In genomic region chr4:140246180-140247005, GRCm38 (mm10) we compare ENCODE assay signal across 8 mouse cellular contexts. TPM values are rescaled to one million over a fixed set of nuclear protein-coding genes. Genes with fewer than 3 reads are reported as not detected.
A peak's percentile ranks its signal among the peaks of the same experiment; 100 is the strongest.
DNase-seq lines count a peak whose midpoint lies in the region; ATAC-seq and TF ChIP-seq lines count a peak whose summit lies in the region.

Gene Igsf21 (minus strand): TSS chr4:140246784.

- H3K27me3 ChIP-seq in heart, embryonic 12.5 days (replicated peaks) = peaks cover 99% of the 10 kb centered on the region
- H3K27me3 ChIP-seq in embryonic facial prominence, embryonic 13.5 days = peaks cover 98% of the 10 kb centered on the region
- H3K27me3 ChIP-seq in midbrain, postnatal 0 days (ENCODE audit: insufficient read depth, low read length) = 0 out of 2 replicates have a peak, but pooled peaks cover 4% of the 10 kb centered on the region

- H3K36me3 ChIP-seq in heart, embryonic 12.5 days = no peaks in the 10 kb centered on the region
- H3K36me3 ChIP-seq in embryonic facial prominence, embryonic 13.5 days = no peaks in the 10 kb centered on the region
- H3K36me3 ChIP-seq in midbrain, postnatal 0 days (ENCODE audit: insufficient read depth, low read length) = no peaks in the 10 kb centered on the region

- TF ChIP-seq CTCF in midbrain, postnatal 0 days (IDR thresholded peaks at IDR 0.05) = no peak

- peaks cover 13% of the 10 kb centered on the region for H3K4me1 ChIP-seq in heart, embryonic 12.5 days (replicated peaks)
- H3K4me1 ChIP-seq in embryonic facial prominence, embryonic 13.5 days = peaks cover 28% of the 10 kb centered on the region
- H3K4me1 ChIP-seq in midbrain, postnatal 0 days (ENCODE audit: insufficient read depth, low read length) = peaks cover 10% of the 10 kb centered on the region; the same call in 1 of the 2 replicates

- under 1% methylated on average over 68 of the region's 90 CpGs for WGBS in heart, embryonic 12.5 days
- 1% methylated on average over 75 of the region's 90 CpGs for WGBS in embryonic facial prominence, embryonic 13.5 days
- WGBS in midbrain, postnatal 0 days = under 1% methylated on average over 60 of the region's 90 CpGs

- no peak within 1 kb of the TSS for H3K9ac ChIP-seq in heart, embryonic 12.5 days
- H3K9ac ChIP-seq in embryonic facial prominence, embryonic 13.5 days = peak within 1 kb of the TSS; percentile 51; the same call in 1 of the 2 replicates
- H3K9ac ChIP-seq in midbrain, postnatal 0 days (replicated peaks; ENCODE audit: low read length, poor library complexity, severe bottlenecking) = peak within 1 kb of the TSS; percentile 75

- H3K4me2 ChIP-seq in heart, embryonic 12.5 days = peak within 1 kb of the TSS; percentile 58
- peak within 1 kb of the TSS; percentile 64 for H3K4me2 ChIP-seq in embryonic facial prominence, embryonic 13.5 days
- H3K4me2 ChIP-seq in midbrain, postnatal 0 days (ENCODE audit: low read depth, low read length, poor library complexity, severe bottlenecking) = peak within 1 kb of the TSS; percentile 75

- ATAC-seq in heart, embryonic 12.5 days (ENCODE audit: insufficient number of reproducible peaks, low FRiP score) = no peak; the same call in 1 of the 2 replicates
- no peak for ATAC-seq in embryonic facial prominence, embryonic 13.5 days (ENCODE audit: insufficient number of reproducible peaks, insufficient read depth, low FRiP score, low TSS enrichment, low read depth)
- ATAC-seq in midbrain, postnatal 0 days (ENCODE audit: low FRiP score) = peak; percentile 69
- ATAC-seq in activated CD4-positive, CD25-positive, alpha-beta regulatory T cell, adult 4 months = no peak

- no peaks in the 10 kb centered on the region for H3K9me3 ChIP-seq in heart, embryonic 12.5 days (replicated peaks)
- no peaks in the 10 kb centered on the region for H3K9me3 ChIP-seq in embryonic facial prominence, embryonic 13.5 days
- no peaks in the 10 kb centered on the region for H3K9me3 ChIP-seq in midbrain, postnatal 0 days (ENCODE audit: low read length)

- no peak for DNase-seq in heart, adult 11 months
- DNase-seq in adrenal gland, postnatal 14 days = peak; percentile 45
- peak; percentile 37 to 64 for DNase-seq in layer of hippocampus, postnatal 14 days (ENCODE audit: low spot score in 2 of 2)
- DNase-seq in midbrain, postnatal 0 days (ENCODE audit: low spot score) = peak; percentile 78
- DNase-seq in urinary bladder, postnatal 14 days (ENCODE audit: low spot score) = no peak

- H3K27ac ChIP-seq in heart, embryonic 12.5 days (ENCODE audit: poor library complexity, severe bottlenecking) = no peak within 1 kb of the TSS
- H3K27ac ChIP-seq in embryonic facial prominence, embryonic 13.5 days = no peak within 1 kb of the TSS
- H3K27ac ChIP-seq in midbrain, postnatal 0 days (ENCODE audit: low read depth, low read length) = peak within 1 kb of the TSS; percentile 77

- peak within 1 kb of the TSS; percentile 35 for H3K4me3 ChIP-seq in heart, embryonic 12.5 days
- peak within 1 kb of the TSS; percentile 37 for H3K4me3 ChIP-seq in embryonic facial prominence, embryonic 13.5 days
- H3K4me3 ChIP-seq in midbrain, postnatal 0 days (ENCODE audit: low read depth, low read length) = peak within 1 kb of the TSS; percentile 78

RNA-seq across cellular contexts. Expression of gene Igsf21, which starts in this region (rescaled TPM):
- polyA plus RNA-seq in heart, embryonic 12.5 days (2016; fragmentation: Nextera tagmentation; extraction: Ambion mirVana) = 0.17 TPM in 1 of 2 replicates, not detected in the other
- total RNA-seq in adrenal gland, postnatal 14 days (2021) = 4.8 and 7.0 TPM in 2 replicates
- 0.89 and 1.00 TPM in 2 replicates for polyA plus RNA-seq in embryonic facial prominence, embryonic 13.5 days (2015; fragmentation: Nextera tagmentation; extraction: Ambion mirVana)
- total RNA-seq in layer of hippocampus, postnatal 14 days (2021) = 10 to 100 TPM; 65.7 to 73.0 TPM
- 115 and 145 TPM in 2 replicates for total RNA-seq in midbrain, postnatal 0 days (2014; rRNA removed)
- 146 TPM in 2 replicates for polyA plus RNA-seq in midbrain, postnatal 0 days (2015; fragmentation: Nextera tagmentation; extraction: Ambion mirVana)
- polyA plus RNA-seq in activated CD4-positive, CD25-positive, alpha-beta regulatory T cell, adult 4 months (2017; shearing (Covaris generic)) = not detected

Comparison
In these comparisons a context has a peak if more than half of its experiments do, and no peak if none do; other contexts are left out.
1. RNA of gene Igsf21 (polyA plus RNA-seq): 146 TPM in midbrain, postnatal 0 days; 0.89 to 1.00 TPM in embryonic facial prominence, embryonic 13.5 days, 0.17 TPM in heart, embryonic 12.5 days and not detected in activated CD4-positive, CD25-positive, alpha-beta regulatory T cell, adult 4 months; every median in the first group is over 10 times any median in the second.
2. DNase-seq: peak in adrenal gland, postnatal 14 days (single experiment), layer of hippocampus, postnatal 14 days (2 of 2) and midbrain, postnatal 0 days (single experiment); none in heart, adult 11 months (single experiment) and urinary bladder, postnatal 14 days (single experiment).
3. Peak in every context shown above with its lines, with median percentiles within 50 percentile points of each other: H3K4me2 ChIP-seq and H3K4me3 ChIP-seq.